Comparison of ENCODE assay signal across 8 mouse cellular contexts in the genomic region with DNA sequence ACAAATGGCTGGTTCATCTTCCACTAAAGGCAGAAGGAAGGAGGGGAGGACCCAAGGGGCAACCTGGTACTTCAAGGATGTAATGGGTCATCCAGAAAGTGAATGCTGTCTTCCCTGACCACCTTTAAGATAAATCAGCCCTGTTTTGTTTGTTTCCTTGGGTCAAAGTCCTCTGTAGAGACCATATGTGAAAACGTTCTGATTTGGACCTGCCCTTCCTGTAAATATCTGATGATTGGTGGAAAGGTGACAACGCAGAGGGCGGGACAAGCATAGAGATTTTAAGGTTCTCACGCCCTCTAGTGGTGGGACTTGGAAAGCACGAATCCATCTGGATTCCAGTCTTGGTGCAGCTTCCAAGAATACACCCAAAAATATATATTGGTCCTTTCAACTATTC. TPM values are rescaled to one million over a fixed set of nuclear protein-coding genes. Genes with fewer than 3 reads are reported as not detected.
DNase-seq lines count a peak whose midpoint lies in the region; ATAC-seq and TF ChIP-seq lines count a peak whose summit lies in the region.

No protein-coding gene starts in this region.

- H3K4me2 ChIP-seq in forebrain, postnatal 0 days (ENCODE audit: low read depth): peak overlapping the region; percentile 24; the same call in 1 of the 2 replicates
- peak overlapping the region; percentile 44; the same call in 1 of the 2 replicates for H3K4me2 ChIP-seq in lung, embryonic 14.5 days

- WGBS in forebrain, postnatal 0 days: under 1% methylated on average over 5 of the region's 5 CpGs
- under 1% methylated on average over 5 of the region's 5 CpGs for WGBS in lung, embryonic 14.5 days

- H3K9ac ChIP-seq in forebrain, postnatal 0 days: no peak overlapping the region
- H3K9ac ChIP-seq in lung, embryonic 14.5 days: no peak overlapping the region

- peak; percentile 81 for DNase-seq in MEL-GATA-1-ER (ENCODE audit: extremely low read depth, low read depth)
- peak; percentile 88 for DNase-seq in c-Kit-positive CD71-positive TER-119-positive erythroid progenitor cells, embryonic 14.5 days (ENCODE audit: low spot score)
- peak; percentile 85 for DNase-seq in forebrain, postnatal 0 days
- DNase-seq in heart, postnatal 36 days: peak; percentile 83 to 84
- DNase-seq in layer of hippocampus, adult 8-10 months (ENCODE audit: low spot score in 2 of 2): peak; percentile 80 to 92
- peak; percentile 93 for DNase-seq in lung, embryonic 14.5 days
- peak; percentile 53 to 59 for DNase-seq in thymus, postnatal 36 days

- TF ChIP-seq CTCF in forebrain, postnatal 0 days (IDR thresholded peaks at IDR 0.05; ENCODE audit: low read depth): peak; percentile 86
- TF ChIP-seq CTCF in lung, embryonic 14.5 days (IDR thresholded peaks at IDR 0.05; ENCODE audit: low read depth): peak; percentile 83

- no peak overlapping the region for H3K4me3 ChIP-seq in forebrain, postnatal 0 days (ENCODE audit: low read depth, low read length)
- H3K4me3 ChIP-seq in lung, embryonic 14.5 days (ENCODE audit: low read depth, low read length): no peak overlapping the region

- peaks cover 12% of the 10 kb centered on the region for H3K4me1 ChIP-seq in forebrain, postnatal 0 days (ENCODE audit: insufficient read depth)
- no peaks in the 10 kb centered on the region for H3K4me1 ChIP-seq in lung, embryonic 14.5 days (ENCODE audit: insufficient read depth)

- H3K36me3 ChIP-seq in forebrain, postnatal 0 days (ENCODE audit: insufficient read depth): no peaks in the 10 kb centered on the region
- no peaks in the 10 kb centered on the region for H3K36me3 ChIP-seq in lung, embryonic 14.5 days (ENCODE audit: insufficient read depth)

- intact Hi-C loops in heart, postnatal 36 days (cut with DNase I): loop anchor here (2.0 to 10.0 kb wide), 4 partner anchors 63 to 453 kb away; a partner anchor contains a TSS

- H3K9me3 ChIP-seq in forebrain, postnatal 0 days (ENCODE audit: low read length): no peaks in the 10 kb centered on the region
- no peaks in the 10 kb centered on the region for H3K9me3 ChIP-seq in lung, embryonic 14.5 days (ENCODE audit: low read depth, low read length)

- H3K27ac ChIP-seq in forebrain, postnatal 0 days (ENCODE audit: low read depth, low read length): no peak overlapping the region
- H3K27ac ChIP-seq in lung, embryonic 14.5 days (ENCODE audit: low read depth): no peak overlapping the region

- H3K27me3 ChIP-seq in forebrain, postnatal 0 days (ENCODE audit: insufficient read depth, low read length): no peaks in the 10 kb centered on the region
- H3K27me3 ChIP-seq in lung, embryonic 14.5 days (ENCODE audit: insufficient read depth, low read length): no peaks in the 10 kb centered on the region

- no peak for ATAC-seq in forebrain, postnatal 0 days
- no peak for ATAC-seq in lung, embryonic 14.5 days (ENCODE audit: insufficient read depth)
- peak; percentile 47; the same call in 1 of the 2 replicates for ATAC-seq in neutrophil, adult 5-6 weeks (ENCODE audit: extremely low read depth, insufficient number of reproducible peaks, low FRiP score, poor library complexity, severe bottlenecking)

RNA-seq across cellular contexts. Expression of a gene that starts 4.0 kb away (rescaled TPM):
- 26.5 and 36.7 TPM in 2 replicates for total RNA-seq in forebrain, postnatal 0 days (2014; rRNA removed)
- 28.5 and 43.2 TPM in 2 replicates for polyA plus RNA-seq in forebrain, postnatal 0 days (2015; fragmentation: Nextera tagmentation; extraction: Ambion mirVana)
- 10 to 100 TPM; 21.8 to 33.4 TPM for total RNA-seq in heart, postnatal 36 days (2021)
- total RNA-seq in layer of hippocampus, adult 8-10 months (2022): 100 to 1,000 TPM; 105 to 117 (median 110) TPM
- 19.9 and 22.0 TPM in 2 replicates for polyA plus RNA-seq in lung, embryonic 14.5 days (2014; fragmentation: Nextera tagmentation; extraction: Ambion mirVana)
- 8.2 and 8.5 TPM in 2 replicates for total RNA-seq in neutrophil, adult 5-6 weeks (2017)

RNA-seq across cellular contexts. Expression of a gene that starts 22.5 kb away (rescaled TPM):
- 4.6 and 9.1 TPM in 2 replicates for total RNA-seq in forebrain, postnatal 0 days (2014; rRNA removed)
- 13.1 and 14.4 TPM in 2 replicates for polyA plus RNA-seq in forebrain, postnatal 0 days (2015; fragmentation: Nextera tagmentation; extraction: Ambion mirVana)
- total RNA-seq in heart, postnatal 36 days (2021): 1 to 10 TPM; 5.8 to 7.5 TPM
- total RNA-seq in layer of hippocampus, adult 8-10 months (2022): 10 to 100 TPM; 13.2 to 17.1 (median 14.7) TPM
- polyA plus RNA-seq in lung, embryonic 14.5 days (2014; fragmentation: Nextera tagmentation; extraction: Ambion mirVana): 14.7 and 16.9 TPM in 2 replicates
- 21.6 TPM in 2 replicates for total RNA-seq in neutrophil, adult 5-6 weeks (2017)

RNA-seq across cellular contexts. Expression of a gene that starts 36.8 kb away (rescaled TPM):
- 223 and 225 TPM in 2 replicates for total RNA-seq in forebrain, postnatal 0 days (2014; rRNA removed)
- 129 and 150 TPM in 2 replicates for polyA plus RNA-seq in forebrain, postnatal 0 days (2015; fragmentation: Nextera tagmentation; extraction: Ambion mirVana)
- 1 to 10 TPM; 4.6 to 4.8 TPM for total RNA-seq in heart, postnatal 36 days (2021)
- total RNA-seq in layer of hippocampus, adult 8-10 months (2022): 100 to 1,000 TPM; 287 to 306 (median 298) TPM
- 6.2 TPM in 2 replicates for polyA plus RNA-seq in lung, embryonic 14.5 days (2014; fragmentation: Nextera tagmentation; extraction: Ambion mirVana)
- total RNA-seq in neutrophil, adult 5-6 weeks (2017): not detected in 2 replicates

RNA-seq across cellular contexts. Expression of a gene that starts 55.5 kb away (rescaled TPM):
- total RNA-seq in forebrain, postnatal 0 days (2014; rRNA removed): 2.3 and 2.6 TPM in 2 replicates
- 2.4 and 3.1 TPM in 2 replicates for polyA plus RNA-seq in forebrain, postnatal 0 days (2015; fragmentation: Nextera tagmentation; extraction: Ambion mirVana)
- total RNA-seq in heart, postnatal 36 days (2021): 1 to 10 TPM; 1.7 TPM
- total RNA-seq in layer of hippocampus, adult 8-10 months (2022): 1 to 10 TPM; 4.4 to 8.1 (median 6.4) TPM
- 1.1 and 1.2 TPM in 2 replicates for polyA plus RNA-seq in lung, embryonic 14.5 days (2014; fragmentation: Nextera tagmentation; extraction: Ambion mirVana)
- total RNA-seq in neutrophil, adult 5-6 weeks (2017): 9.8 and 13.7 TPM in 2 replicates

Comparison
In these comparisons a context has a peak if more than half of its experiments do, and no peak if none do; other contexts are left out.
1. RNA of a gene that starts 36.8 kb away (total RNA-seq): 287 to 306 TPM in layer of hippocampus, adult 8-10 months and 223 to 225 TPM in forebrain, postnatal 0 days; 4.6 to 4.8 TPM in heart, postnatal 36 days and not detected in neutrophil, adult 5-6 weeks; every median in the first group is over 10 times any median in the second.
2. Peak in every context shown above with its lines, with median percentiles within 50 percentile points of each other: DNase-seq.